In the genomic region with DNA sequence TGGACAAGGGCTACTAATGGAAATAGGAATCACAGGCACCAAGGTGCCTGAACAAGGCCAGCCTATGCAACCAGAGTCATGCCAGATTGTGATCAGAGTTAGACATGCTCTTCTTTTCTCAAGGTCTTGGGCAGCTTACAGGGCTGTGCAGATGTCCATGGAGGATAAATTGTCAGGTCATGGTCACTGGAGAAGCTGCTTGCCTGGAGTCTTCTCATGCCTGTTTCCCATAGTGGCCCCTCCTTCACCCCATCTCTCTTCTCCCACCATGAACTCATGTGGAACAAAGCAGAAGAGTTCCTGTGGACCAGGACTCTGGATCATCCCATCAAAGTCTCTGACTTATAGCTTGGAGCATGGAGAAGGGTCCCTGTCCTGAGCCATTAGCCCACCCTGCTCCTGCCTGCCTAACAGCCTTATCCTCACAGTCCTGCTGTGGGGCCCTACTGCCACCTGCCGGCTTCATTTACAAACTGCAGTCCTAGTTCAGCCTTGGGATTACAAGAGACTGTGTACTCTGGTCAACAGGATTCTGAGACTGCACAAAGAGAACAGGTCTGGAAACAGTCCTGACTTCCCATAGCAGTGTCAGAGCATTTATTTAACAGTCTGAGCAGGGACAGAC, we compare ENCODE assay signal across 9 mouse cellular contexts. TPM values are rescaled to one million over a fixed set of nuclear protein-coding genes. Genes with fewer than 3 reads are reported as not detected.
DNase-seq lines count a peak whose midpoint lies in the region; ATAC-seq and TF ChIP-seq lines count a peak whose summit lies in the region.
"Had no signal": no experiment of that assay in that cellular context is flagged by ENCODE, and none has a peak within 500 bp of the region (broad histone marks: within the 10 kb centered on the region; RNA-seq: fewer than 3 reads in every experiment).

No protein-coding gene starts in this region.

- H3ac ChIP-seq in C2C12 (ENCODE audit: control insufficient read depth, insufficient read length, low read depth) = no peak overlapping the region

- H3K36me3 ChIP-seq in C2C12 (ENCODE audit: control insufficient read depth, insufficient read depth) = no peaks in the 10 kb centered on the region
- H3K36me3 ChIP-seq in embryonic facial prominence, embryonic 14.5 days (ENCODE audit: control insufficient read depth, insufficient read depth, low read length) = peaks cover 14% of the 10 kb centered on the region; the same call in 1 of the 2 replicates
- peaks cover 15% of the 10 kb centered on the region; the same call in 1 of the 2 replicates for H3K36me3 ChIP-seq in heart, embryonic 14.5 days (ENCODE audit: control insufficient read depth, insufficient read depth, low read length)
- no peaks in the 10 kb centered on the region for H3K36me3 ChIP-seq in liver, adult 2 months (ENCODE audit: control insufficient read depth, insufficient read depth, low read length)
- H3K36me3 ChIP-seq in neural tube, embryonic 11.5 days (ENCODE audit: control insufficient read depth, insufficient read depth, low read length) = no peaks in the 10 kb centered on the region
- no peaks in the 10 kb centered on the region for H3K36me3 ChIP-seq in thymus, adult 2 months (ENCODE audit: control insufficient read depth, insufficient read depth, low read length)

- 0% methylated on average over 1 of the region's 1 CpGs for WGBS in embryonic facial prominence, embryonic 14.5 days
- 0% methylated on average over 1 of the region's 1 CpGs for WGBS in heart, embryonic 14.5 days
- WGBS in liver, adult 2 months = 0% methylated on average over 1 of the region's 1 CpGs
- 0% methylated on average over 1 of the region's 1 CpGs for WGBS in neural tube, embryonic 11.5 days
- 0% methylated on average over 1 of the region's 1 CpGs for WGBS in thymus, adult 2 months

- no peak overlapping the region for H3K27ac ChIP-seq in bone marrow macrophage, adult 2 months (ENCODE audit: insufficient read depth, low read depth, low read length)
- H3K27ac ChIP-seq in embryonic facial prominence, embryonic 14.5 days (replicated peaks; ENCODE audit: low read depth, low read length) = no peak overlapping the region
- H3K27ac ChIP-seq in heart, embryonic 14.5 days (replicated peaks in 1 of 2; ENCODE audit: control insufficient read depth in 1 of 2, insufficient read depth in 1 of 2, low read depth in 2 of 2, low read length in 2 of 2) = no peak overlapping the region
- H3K27ac ChIP-seq in liver, adult 2 months (replicated peaks; ENCODE audit: insufficient read depth, low read depth, low read length) = no peak overlapping the region
- no peak overlapping the region for H3K27ac ChIP-seq in neural tube, embryonic 11.5 days (ENCODE audit: low read depth, low read length)
- no peak overlapping the region for H3K27ac ChIP-seq in thymus, adult 2 months (ENCODE audit: control insufficient read depth, insufficient read depth, low read length)
- H3K27ac ChIP-seq: stomach, embryonic 15.5 days had no signal

- no peaks in the 10 kb centered on the region for H3K79me2 ChIP-seq in C2C12 (ENCODE audit: control insufficient read depth, insufficient read depth)
- H3K79me2 ChIP-seq in liver, adult 2 months (ENCODE audit: control insufficient read depth, insufficient read depth, low read length) = no peaks in the 10 kb centered on the region

- DNase-seq in embryonic facial prominence, embryonic 14.5 days (ENCODE audit: low spot score) = peak; percentile 65
- peak; percentile 83 for DNase-seq in kidney, postnatal 10 days
- DNase-seq in liver, adult 2 months (ENCODE audit: extremely low read depth, low read depth, low spot score) = peak; percentile 26
- DNase-seq in neural tube, embryonic 11.5 days (ENCODE audit: low spot score) = peak; percentile 83
- peak; percentile 69 for DNase-seq in thymus, adult 2 months

- H3K4me1 ChIP-seq in bone marrow macrophage, adult 2 months (ENCODE audit: control insufficient read depth, insufficient read depth, low read length) = peaks cover 17% of the 10 kb centered on the region
- peaks cover 3% of the 10 kb centered on the region; the same call in 1 of the 2 replicates for H3K4me1 ChIP-seq in embryonic facial prominence, embryonic 14.5 days (ENCODE audit: control insufficient read depth, insufficient read depth, low read length)
- peaks cover 7 to 11% of the 10 kb centered on the region in 2 experiments for H3K4me1 ChIP-seq in heart, embryonic 14.5 days (ENCODE audit: control insufficient read depth in 2 of 2, insufficient read depth in 2 of 2, low read length in 2 of 2)
- no peaks in the 10 kb centered on the region for H3K4me1 ChIP-seq in liver, adult 2 months (ENCODE audit: control insufficient read depth, insufficient read depth, low read length)
- H3K4me1 ChIP-seq in neural tube, embryonic 11.5 days (ENCODE audit: control insufficient read depth, insufficient read depth, low read length) = 0 out of 2 replicates have a peak, but pooled peaks cover 4% of the 10 kb centered on the region
- no peaks in the 10 kb centered on the region for H3K4me1 ChIP-seq in thymus, adult 2 months (replicated peaks; ENCODE audit: control insufficient read depth, insufficient read depth, low read length)
- H3K4me1 ChIP-seq: stomach, embryonic 15.5 days had no signal

- no peak for TF ChIP-seq POLR2A in bone marrow macrophage, adult 2 months (IDR thresholded peaks at IDR 0.05; ENCODE audit: borderline replicate concordance, low read depth, low read length)
- TF ChIP-seq POLR2A in liver, adult 2 months (IDR thresholded peaks at IDR 0.05; ENCODE audit: extremely low read depth, insufficient read depth, low read length) = no peak
- no peak for TF ChIP-seq POLR2A in thymus, adult 2 months (IDR thresholded peaks at IDR 0.05; ENCODE audit: control insufficient read depth, extremely low read depth, insufficient read depth, low read length, poor library complexity)

- no peak overlapping the region for H3K9ac ChIP-seq in embryonic facial prominence, embryonic 14.5 days (ENCODE audit: low read depth, low read length)
- no peak overlapping the region for H3K9ac ChIP-seq in heart, embryonic 14.5 days (ENCODE audit: low read length)
- H3K9ac ChIP-seq in liver, adult 2 months (ENCODE audit: low read depth, low read length) = no peak overlapping the region
- no peak overlapping the region for H3K9ac ChIP-seq in neural tube, embryonic 11.5 days (ENCODE audit: low read length)
- H3K9ac ChIP-seq: stomach, embryonic 15.5 days had no signal

- TF ChIP-seq CTCF in C2C12 (IDR thresholded peaks at IDR 0.05; ENCODE audit: control insufficient read depth, insufficient read depth, insufficient read length) = peak; percentile 65
- peak; percentile 97 for TF ChIP-seq CTCF in bone marrow macrophage, adult 2 months (IDR thresholded peaks at IDR 0.05; ENCODE audit: low read depth, low read length)
- TF ChIP-seq CTCF in liver, adult 2 months (IDR thresholded peaks at IDR 0.05; ENCODE audit: low read depth, low read length) = peak; percentile 93
- peak; percentile 71; the same call in 1 of the 2 replicates for TF ChIP-seq CTCF in thymus, adult 2 months (IDR thresholded peaks at IDR 0.05; ENCODE audit: borderline replicate concordance, control insufficient read depth, extremely low read depth, insufficient read depth, low read length, poor library complexity)

- no peaks in the 10 kb centered on the region for H3K79me3 ChIP-seq in C2C12 (ENCODE audit: low read depth)

- peak; percentile 71 for ATAC-seq in embryonic facial prominence, embryonic 14.5 days (ENCODE audit: low read depth)
- peak; percentile 42; the same call in 1 of the 2 replicates for ATAC-seq in heart, embryonic 14.5 days (ENCODE audit: insufficient number of reproducible peaks, insufficient read depth, low FRiP score, low read depth)
- ATAC-seq in neural tube, embryonic 11.5 days (ENCODE audit: insufficient read depth, low FRiP score, low TSS enrichment) = peak; percentile 70

- H3K27me3 ChIP-seq in C2C12 (ENCODE audit: control insufficient read depth, insufficient read depth, insufficient read length) = no peaks in the 10 kb centered on the region
- H3K27me3 ChIP-seq in embryonic facial prominence, embryonic 14.5 days (replicated peaks; ENCODE audit: control insufficient read depth, insufficient read depth, low read length) = no peaks in the 10 kb centered on the region
- H3K27me3 ChIP-seq in heart, embryonic 14.5 days (ENCODE audit: control insufficient read depth, insufficient read depth, low read length) = no peaks in the 10 kb centered on the region
- no peaks in the 10 kb centered on the region for H3K27me3 ChIP-seq in liver, adult 2 months (ENCODE audit: control insufficient read depth, insufficient read depth, low read length)
- no peaks in the 10 kb centered on the region for H3K27me3 ChIP-seq in neural tube, embryonic 11.5 days (ENCODE audit: control insufficient read depth, insufficient read depth, low read length)
- H3K27me3 ChIP-seq in thymus, adult 2 months (ENCODE audit: control insufficient read depth, insufficient read depth, low read length) = no peaks in the 10 kb centered on the region
- H3K27me3 ChIP-seq: stomach, embryonic 15.5 days had no signal

- H3K9me3 ChIP-seq in embryonic facial prominence, embryonic 14.5 days (ENCODE audit: control insufficient read depth, low read length) = no peaks in the 10 kb centered on the region
- no peaks in the 10 kb centered on the region for H3K9me3 ChIP-seq in heart, embryonic 14.5 days (ENCODE audit: control insufficient read depth, low read length)
- H3K9me3 ChIP-seq in neural tube, embryonic 11.5 days (ENCODE audit: control insufficient read depth, low read length) = no peaks in the 10 kb centered on the region
- H3K9me3 ChIP-seq: stomach, embryonic 15.5 days had no signal

- no peak overlapping the region for H3K4me2 ChIP-seq in embryonic facial prominence, embryonic 14.5 days (ENCODE audit: low read depth, low read length)
- no peak overlapping the region for H3K4me2 ChIP-seq in heart, embryonic 14.5 days (ENCODE audit: low read length)
- no peak overlapping the region for H3K4me2 ChIP-seq in neural tube, embryonic 11.5 days (ENCODE audit: low read depth)
- H3K4me2 ChIP-seq: stomach, embryonic 15.5 days had no signal

- H3K4me3 ChIP-seq in C2C12 (ENCODE audit: insufficient read depth, poor library complexity, severe bottlenecking) = no peak overlapping the region
- H3K4me3 ChIP-seq in bone marrow macrophage, adult 2 months (ENCODE audit: insufficient read depth, low read length) = no peak overlapping the region
- H3K4me3 ChIP-seq in embryonic facial prominence, embryonic 14.5 days (ENCODE audit: low read depth, low read length) = no peak overlapping the region
- no peak overlapping the region for H3K4me3 ChIP-seq in heart, embryonic 14.5 days (ENCODE audit: control insufficient read depth in 1 of 2, insufficient read depth in 1 of 2, low read depth in 1 of 2, low read length in 2 of 2)
- H3K4me3 ChIP-seq in liver, adult 2 months (ENCODE audit: insufficient read depth, low read depth, low read length) = no peak overlapping the region
- no peak overlapping the region for H3K4me3 ChIP-seq in neural tube, embryonic 11.5 days (ENCODE audit: low read depth, low read length)
- H3K4me3 ChIP-seq in thymus, adult 2 months (ENCODE audit: control insufficient read depth, insufficient read depth, low read length) = no peak overlapping the region
- H3K4me3 ChIP-seq: stomach, embryonic 15.5 days had no signal

RNA-seq across cellular contexts. Expression of gene Alppl2, which starts 47.8 kb away (rescaled TPM):
- polyA plus RNA-seq in C2C12 (2012; fragmentation: generic; extraction: Trizol) = not detected
- polyA plus RNA-seq in bone marrow macrophage, adult 2 months (2012; ENCODE audit: insufficient read depth, insufficient read length, missing spikeins) = not detected in 2 replicates
- not detected in 2 replicates for polyA plus RNA-seq in embryonic facial prominence, embryonic 14.5 days (2014; fragmentation: Nextera tagmentation; extraction: Ambion mirVana)
- not detected in 2 replicates for polyA plus RNA-seq in heart, embryonic 14.5 days (2014; fragmentation: Nextera tagmentation; extraction: Ambion mirVana)
- total RNA-seq in liver, adult 2 months (2014; rRNA removed) = not detected in 2 replicates
- not detected in 2 replicates for polyA plus RNA-seq in liver, adult 2 months (2012; rRNA removed)
- not detected in 2 replicates for polyA plus RNA-seq in neural tube, embryonic 11.5 days (2014; fragmentation: Nextera tagmentation; extraction: Ambion mirVana)
- polyA plus RNA-seq in thymus, adult 2 months (2012; rRNA removed) = 0.53 and 0.83 TPM in 2 replicates
- polyA plus RNA-seq: stomach, embryonic 15.5 days had no signal

RNA-seq across cellular contexts. Expression of gene Alpi, which starts 59.5 kb away (rescaled TPM):
- not detected for polyA plus RNA-seq in C2C12 (2012; fragmentation: generic; extraction: Trizol)
- not detected in 2 replicates for polyA plus RNA-seq in bone marrow macrophage, adult 2 months (2012; ENCODE audit: insufficient read depth, insufficient read length, missing spikeins)
- not detected in 2 replicates for polyA plus RNA-seq in embryonic facial prominence, embryonic 14.5 days (2014; fragmentation: Nextera tagmentation; extraction: Ambion mirVana)
- polyA plus RNA-seq in heart, embryonic 14.5 days (2014; fragmentation: Nextera tagmentation; extraction: Ambion mirVana) = not detected in 2 replicates
- total RNA-seq in liver, adult 2 months (2014; rRNA removed) = not detected in 2 replicates
- 0.05 TPM in 1 of 2 replicates, not detected in the other for polyA plus RNA-seq in liver, adult 2 months (2012; rRNA removed)
- not detected in 2 replicates for polyA plus RNA-seq in neural tube, embryonic 11.5 days (2014; fragmentation: Nextera tagmentation; extraction: Ambion mirVana)
- 0.63 and 0.88 TPM in 2 replicates for polyA plus RNA-seq in thymus, adult 2 months (2012; rRNA removed)

Comparison
In these comparisons a context has a peak if more than half of its experiments do, and no peak if none do; other contexts are left out.
1. DNase-seq: peak in every context shown above with its lines; median percentile 83 in kidney, postnatal 10 days; 83 in neural tube, embryonic 11.5 days; 69 in thymus, adult 2 months; 65 in embryonic facial prominence, embryonic 14.5 days; 26 in liver, adult 2 months.